Mouse (Mus musculus) heart, adult 2 months (tissue): ENCODE measurements around the gene Spta1. TPM values are rescaled to one million over a fixed set of nuclear protein-coding genes. Genes with fewer than 3 reads are reported as not detected.

Experiments used
- DNase-seq, 2 experiments: peaks; one replicate each; pipeline ENCODE4 v3.0.0; 2021
- H3K27ac ChIP-seq: fragments of 200-600 bp; 2 replicates; pipeline ENCODE4 v1.8.1; 2022
- H3K27me3 ChIP-seq: fragments of 200-500 bp; 2 replicates; pipeline ENCODE4 v1.6.1; 2012; ENCODE audit warnings: mild to moderate bottlenecking, low read length, inconsistent platforms, mixed read lengths; ENCODE audit not compliant: control insufficient read depth, insufficient read depth
- H3K36me3 ChIP-seq: fragments of 200-500 bp; 2 replicates; pipeline ENCODE4 v1.6.1; 2012; ENCODE audit warnings: low read length, inconsistent platforms; ENCODE audit not compliant: control insufficient read depth, insufficient read depth
- H3K4me1 ChIP-seq: fragments of 200-500 bp; 2 replicates; pipeline ENCODE4 v1.6.1; 2011; ENCODE audit warnings: low read length; ENCODE audit not compliant: control insufficient read depth, insufficient read depth
- H3K4me3 ChIP-seq: fragments of 200-600 bp; 2 replicates; pipeline ENCODE4 v1.8.1; 2022
- H3K79me2 ChIP-seq: fragments of 200-500 bp; replicated peaks from 2 replicates; pipeline ENCODE4 v1.6.1; 2012; ENCODE audit warnings: mild to moderate bottlenecking, inconsistent platforms, low read length, moderate library complexity, mixed read lengths; ENCODE audit not compliant: control insufficient read depth, insufficient read depth
- H3K9ac ChIP-seq: fragments of 200-500 bp; 2 replicates; pipeline ENCODE4 v1.6.1; 2012; ENCODE audit warnings: low read depth, mild to moderate bottlenecking, control low read depth, inconsistent platforms, low read length, mixed read lengths
- CTCF ChIP-seq: fragments of 200-600 bp; IDR thresholded peaks from 2 replicates; pipeline ENCODE4 v1.8.1; 2022; ENCODE audit warnings: antibody characterized with exemption, mild to moderate bottlenecking, moderate library complexity
- EP300 ChIP-seq: fragments of 200-500 bp; IDR thresholded peaks from 2 replicates; pipeline ENCODE4 v1.6.1; 2011; ENCODE audit warnings: low read depth, low read length, control low read depth; ENCODE audit not compliant: insufficient read depth
- POLR2A ChIP-seq: fragments of 200-500 bp; IDR thresholded peaks from 2 replicates; pipeline ENCODE4 v1.6.1; 2011; ENCODE audit warnings: mild to moderate bottlenecking, low read depth, low read length, control low read depth; ENCODE audit not compliant: insufficient read depth
- WGBS: fragments of 180-500 bp; shearing (Covaris S2); methylation state at CpG from one replicate; pipeline ENCODE4 v1.1.7; 2018; 5-methylcytosine and 5-hydroxymethylcytosine counted together
- intact Hi-C: fragments of 180-260 bp; cut with DNase I; formaldehyde crosslinking; loops from one replicate; pipeline ENCODE4 v1.15.1; 2025
- polyA plus RNA-seq: library from polyadenylated mRNA; depleted of rRNA; stranded (reverse); fragments of >200 nt; gene quantifications from 2 replicates; pipeline ENCODE4 v1.2.3, GENCODE M21; 2012; rRNA removed
- total RNA-seq, 2 experiments: library from RNA; stranded (reverse); gene quantifications; 2 replicates each; pipeline ENCODE4 v1.2.3; 2021

The Spta1 gene
- total and polyA plus RNA-seq, 3 experiments = 2.2 to 12.1 (median 7.6) TPM

- WGBS = 42% methylated on average over 4 of the region's 4 CpGs
- no peaks in the 10 kb centered on the region for H3K36me3 ChIP-seq
- intact Hi-C loops = no loop called here
These were observed 96.6 kb downstream of the Spta1 start for GRCm38 (mm10) chr1:174269162-174269561.

GRCm38 (mm10) chr1:174270643-174271042 is 98.1 kb downstream of the Spta1 start:
- intact Hi-C loops = no loop called here
- H3K36me3 ChIP-seq = no peaks in the 10 kb centered on the region
- H3K4me1 ChIP-seq = no peaks in the 10 kb centered on the region
- no peak overlapping the region for H3K4me3 ChIP-seq
- H3K79me2 ChIP-seq = no peaks in the 10 kb centered on the region
- no peak overlapping the region for H3K27ac ChIP-seq
- no peak overlapping the region for H3K9ac ChIP-seq
- TF ChIP-seq EP300 (no peak), POLR2A (no peak), CTCF (no peak)
- 52% methylated on average over 3 of the region's 3 CpGs for WGBS
- DNase-seq = no peak
- no peaks in the 10 kb centered on the region for H3K27me3 ChIP-seq

More at GRCm38 (mm10) chr1:174269162-174269561, 96.6 kb downstream of the Spta1 start:
- no peak overlapping the region for H3K4me3 ChIP-seq
- H3K27ac ChIP-seq = no peak overlapping the region
- TF ChIP-seq EP300 (no peak), POLR2A (no peak), CTCF (no peak)
- no peaks in the 10 kb centered on the region for H3K79me2 ChIP-seq
- DNase-seq = no peak
- H3K4me1 ChIP-seq = no peaks in the 10 kb centered on the region
- no peaks in the 10 kb centered on the region for H3K27me3 ChIP-seq
- no peak overlapping the region for H3K9ac ChIP-seq

Other genes starting within 250 kb of the Spta1 start
- gene Mndal, start 230.3 kb upstream of the Spta1 start, total RNA-seq = 10 to 100 TPM; 12.7 to 12.8 TPM
- 6.6 and 6.8 TPM in 2 replicates for gene Mndal, start 230.3 kb upstream of the Spta1 start, polyA plus RNA-seq
- gene Ifi203, start 230.1 kb upstream of the Spta1 start, total RNA-seq = 10 to 100 TPM in 1 of 2 experiments, 1 to 10 TPM in 1; 9.6 to 14.0 TPM
- 10.7 and 21.8 TPM in 2 replicates for gene Ifi203, start 230.1 kb upstream of the Spta1 start, polyA plus RNA-seq
- gene Ifi202b, start 190.0 kb upstream of the Spta1 start, total RNA-seq = not detected
- 0.38 TPM in 1 of 2 replicates, not detected in the other for gene Ifi202b, start 190.0 kb upstream of the Spta1 start, polyA plus RNA-seq
- gene Ifi205, start 141.0 kb upstream of the Spta1 start, total RNA-seq = 10 to 100 TPM; 15.8 to 18.2 TPM
- 1.8 and 2.5 TPM in 2 replicates for gene Ifi205, start 141.0 kb upstream of the Spta1 start, polyA plus RNA-seq
- gene Olfr433, start 132.1 kb upstream of the Spta1 start, total RNA-seq = not detected
- 0.12 TPM in 1 of 2 replicates, not detected in the other for gene Olfr433, start 132.1 kb upstream of the Spta1 start, polyA plus RNA-seq
- not detected for gene Olfr432, start 123.6 kb upstream of the Spta1 start, total RNA-seq
- not detected in 2 replicates for gene Olfr432, start 123.6 kb upstream of the Spta1 start, polyA plus RNA-seq
- gene Olfr430, start 106.2 kb upstream of the Spta1 start, total RNA-seq = not detected
- not detected in 2 replicates for gene Olfr430, start 106.2 kb upstream of the Spta1 start, polyA plus RNA-seq
- gene Olfr429, start 88.4 kb upstream of the Spta1 start, total RNA-seq = not detected
- gene Olfr429, start 88.4 kb upstream of the Spta1 start, polyA plus RNA-seq = not detected in 2 replicates
- not detected for gene Olfr427, start 75.9 kb upstream of the Spta1 start, total RNA-seq
- not detected in 2 replicates for gene Olfr427, start 75.9 kb upstream of the Spta1 start, polyA plus RNA-seq
- gene Olfr231, start 51.6 kb upstream of the Spta1 start, total RNA-seq = not detected
- not detected in 2 replicates for gene Olfr231, start 51.6 kb upstream of the Spta1 start, polyA plus RNA-seq
- gene Olfr424, start 41.3 kb upstream of the Spta1 start, total RNA-seq = not detected
- gene Olfr424, start 41.3 kb upstream of the Spta1 start, polyA plus RNA-seq = not detected in 2 replicates
- gene Olfr420, start 17.1 kb upstream of the Spta1 start, total RNA-seq = not detected
- gene Olfr420, start 17.1 kb upstream of the Spta1 start, polyA plus RNA-seq = not detected in 2 replicates
- not detected for gene Olfr419, start 79.3 kb downstream of the Spta1 start, total RNA-seq
- gene Olfr419, start 79.3 kb downstream of the Spta1 start, polyA plus RNA-seq = not detected in 2 replicates
- not detected for gene Mptx1, start 157.7 kb downstream of the Spta1 start, total RNA-seq
- gene Mptx1, start 157.7 kb downstream of the Spta1 start, polyA plus RNA-seq = not detected in 2 replicates
- gene Olfr417, start 192.3 kb downstream of the Spta1 start, total RNA-seq = not detected
- not detected in 2 replicates for gene Olfr417, start 192.3 kb downstream of the Spta1 start, polyA plus RNA-seq
- gene Olfr248, start 218.3 kb downstream of the Spta1 start, total RNA-seq = not detected
- not detected in 2 replicates for gene Olfr248, start 218.3 kb downstream of the Spta1 start, polyA plus RNA-seq